Mouse (Mus musculus) MEL (cell line): ENCODE results near the gene Ifi208.

Experiments used
- CHD2 ChIP-seq: IDR thresholded peaks from 2 replicates; pipeline ENCODE4 v1.6.1; 2011; ENCODE audit warnings: low read length, improper control_type of control experiment
- CTCF ChIP-seq, 3 experiments: IDR thresholded peaks in 2 of 3; conservative IDR thresholded peaks in 1 of 3; 2 replicates each; pipeline ENCODE4 v1.5.1; 2011 to 2012; ENCODE audit warnings: low read length in 3 of 3, low read depth in 2 of 3, mild to moderate bottlenecking in 2 of 3, improper control_type of control experiment in 1 of 3, inconsistent platforms in 1 of 3, mixed read lengths in 1 of 3, moderate library complexity in 1 of 3; ENCODE audit not compliant: control insufficient read depth in 1 of 3, insufficient read depth in 1 of 3, poor library complexity in 1 of 3, severe bottlenecking in 1 of 3
- ELF1 ChIP-seq: IDR thresholded peaks from 2 replicates; pipeline ENCODE4 v1.6.1; 2014; ENCODE audit warnings: low read depth, mild to moderate bottlenecking, inconsistent platforms, low read length, improper control_type of control experiment, moderate library complexity
- EP300 ChIP-seq, 2 experiments: IDR thresholded peaks; 2 replicates each; pipeline ENCODE4 v1.6.1; 2011; ENCODE audit warnings: improper control_type of control experiment in 2 of 2, low read length in 2 of 2, low read depth in 1 of 2, mild to moderate bottlenecking in 1 of 2
- GATA1 ChIP-seq: IDR thresholded peaks from 2 replicates; pipeline ENCODE4 v1.6.1; 2011; ENCODE audit warnings: low read depth, low read length, improper control_type of control experiment
- HCFC1 ChIP-seq: IDR thresholded peaks from 2 replicates; pipeline ENCODE4 v1.6.1; 2012; ENCODE audit warnings: low read depth, mild to moderate bottlenecking, inconsistent platforms, low read length, improper control_type of control experiment, moderate library complexity
- JUND ChIP-seq: IDR thresholded peaks from 2 replicates; pipeline ENCODE4 v1.6.1; 2011; ENCODE audit warnings: low read depth, mild to moderate bottlenecking, improper control_type of control experiment, low read length
- KAT2A ChIP-seq: conservative IDR thresholded peaks from 2 replicates; pipeline ENCODE4 v1.6.1; 2012; ENCODE audit warnings: low read depth, low read length, improper control_type of control experiment, inconsistent platforms
- POLR2A ChIP-seq, 2 experiments: IDR thresholded peaks; 2 replicates each; pipeline ENCODE4 v1.6.1; 2011 to 2012; ENCODE audit warnings: low read length in 2 of 2, mild to moderate bottlenecking in 2 of 2, control low read depth in 1 of 2, improper control_type of control experiment in 1 of 2, low read depth in 1 of 2, moderate library complexity in 1 of 2; ENCODE audit not compliant: control insufficient read depth in 1 of 2, insufficient read depth in 1 of 2, poor library complexity in 1 of 2
- RCOR1 ChIP-seq: IDR thresholded peaks from 2 replicates; pipeline ENCODE4 v1.6.1; 2012; ENCODE audit warnings: low read depth, mild to moderate bottlenecking, inconsistent platforms, low read length, improper control_type of control experiment
- USF2 ChIP-seq, 2 experiments: IDR thresholded peaks; 2 replicates each; pipeline ENCODE4 v1.6.1; 2011 to 2012; ENCODE audit warnings: improper control_type of control experiment in 2 of 2, low read length in 2 of 2, borderline replicate concordance in 1 of 2, inconsistent platforms in 1 of 2, low read depth in 1 of 2, mild to moderate bottlenecking in 1 of 2; ENCODE audit not compliant: insufficient read depth in 1 of 2

DNA sequence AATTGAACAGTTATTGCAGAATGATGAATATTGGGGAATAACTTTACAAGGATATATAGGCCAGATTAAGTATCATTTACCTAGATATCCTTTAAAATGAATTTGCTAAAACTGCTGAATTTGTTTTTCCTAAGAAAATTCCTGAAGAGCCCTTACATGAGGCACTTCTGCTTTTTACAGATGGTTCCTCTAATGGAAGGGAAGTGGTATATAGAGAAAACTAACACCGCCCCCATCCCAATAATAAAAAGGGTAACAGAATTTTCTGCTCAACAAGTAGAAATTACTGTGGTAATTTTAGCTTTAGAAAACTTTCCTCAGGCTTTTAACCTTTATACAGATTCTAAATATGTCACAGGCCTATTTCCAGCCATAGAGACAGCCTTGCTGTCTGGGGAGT is 20.8 kb downstream of the Ifi208 start:
- TF ChIP-seq POLR2A (IDR thresholded peaks at IDR 0.05; ENCODE audit: control insufficient read depth in 1 of 2, insufficient read depth in 1 of 2, low read depth in 1 of 2, low read length in 2 of 2, poor library complexity in 1 of 2), result no peak
- no peak for TF ChIP-seq CTCF (IDR thresholded peaks at IDR 0.05 in 2 of 3, conservative IDR thresholded peaks at IDR 0.05 in 1 of 3; ENCODE audit: control insufficient read depth in 1 of 3, insufficient read depth in 1 of 3, low read depth in 2 of 3, low read length in 3 of 3, poor library complexity in 1 of 3, severe bottlenecking in 1 of 3)
- no peak for TF ChIP-seq HCFC1
- TF ChIP-seq USF2 (IDR thresholded peaks at IDR 0.05; ENCODE audit: borderline replicate concordance in 1 of 2, insufficient read depth in 1 of 2, low read depth in 1 of 2, low read length in 2 of 2), result no peak
- no peak for TF ChIP-seq JUND
- no peak for TF ChIP-seq GATA1
- no peak for TF ChIP-seq EP300 (IDR thresholded peaks at IDR 0.05; ENCODE audit: low read depth in 1 of 2, low read length in 2 of 2)
- no peak for TF ChIP-seq CHD2
- TF ChIP-seq ELF1, result no peak
- no peak for TF ChIP-seq RCOR1
- TF ChIP-seq KAT2A, result no peak
